Mouse (Mus musculus): ENCODE measurements around the gene Actl10.

DNA sequence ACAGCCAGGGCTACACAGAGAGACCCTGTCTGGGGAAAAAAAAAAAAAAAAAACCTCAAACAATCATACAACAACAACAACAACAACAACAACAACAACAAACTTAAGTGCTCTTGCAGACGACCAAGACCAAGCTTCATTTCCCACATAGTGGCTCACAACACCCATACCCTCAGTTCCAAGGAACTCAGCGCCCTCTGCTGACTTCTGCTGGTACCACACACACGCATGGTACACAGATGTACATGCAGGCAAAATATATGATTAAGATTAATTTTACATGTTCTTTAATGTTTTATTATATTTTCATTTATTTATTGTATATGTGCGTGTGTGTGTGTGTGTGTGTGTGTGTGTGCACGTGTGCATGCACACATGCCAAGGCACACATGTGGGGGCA is 34.8 kb downstream of the Actl10 start:
- no peak for TF ChIP-seq POLR2A (IDR thresholded peaks at IDR 0.05; ENCODE audit: borderline replicate concordance, control insufficient read depth, low read depth, low read length)
- TF ChIP-seq CTCF (IDR thresholded peaks at IDR 0.05; ENCODE audit: control insufficient read depth, insufficient read depth, low read length), result peak; percentile 77
